Mouse (Mus musculus): Measurements from ENCODE around the gene Plac1.
"Not testable (repeated sequence)": the region's sequence is repeated elsewhere in the genome, so short reads cannot be mapped to it uniquely, and the experiment has no call there.

The Plac1 gene

DNA sequence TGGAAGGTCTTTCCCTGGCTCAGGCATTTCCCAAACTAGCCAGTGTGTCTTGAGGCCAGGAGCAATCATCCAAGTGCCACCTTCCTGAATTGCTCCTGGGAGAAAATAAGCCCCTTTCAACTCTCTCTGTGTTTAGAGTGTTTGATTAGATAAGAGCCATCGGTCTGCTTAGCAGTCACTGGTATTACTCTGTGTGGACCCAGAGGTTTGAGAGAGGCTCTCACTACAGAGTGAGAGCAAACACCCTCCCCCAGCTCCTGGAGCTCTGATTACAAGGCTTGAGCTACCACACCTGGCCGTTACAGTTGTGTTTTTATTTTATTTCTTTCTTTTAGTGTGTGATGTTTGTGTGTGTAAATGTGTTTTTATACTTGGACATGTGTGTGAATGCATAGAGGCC, 193.0 kb downstream of the Plac1 start:
- in situ Hi-C loops (cut with MboI, MseI), result no loop called here

- in situ Hi-C loops (cut with MboI, MseI), result no loop called here
Measured at GRCm38 (mm10) chrX:53046033-53046432, 193.9 kb downstream of the Plac1 start.

GRCm38 (mm10) chrX:53045187-53045903, 194.6 kb downstream of the Plac1 start:
- in situ Hi-C loops (cut with MboI, MseI), result no loop called here

DNA sequence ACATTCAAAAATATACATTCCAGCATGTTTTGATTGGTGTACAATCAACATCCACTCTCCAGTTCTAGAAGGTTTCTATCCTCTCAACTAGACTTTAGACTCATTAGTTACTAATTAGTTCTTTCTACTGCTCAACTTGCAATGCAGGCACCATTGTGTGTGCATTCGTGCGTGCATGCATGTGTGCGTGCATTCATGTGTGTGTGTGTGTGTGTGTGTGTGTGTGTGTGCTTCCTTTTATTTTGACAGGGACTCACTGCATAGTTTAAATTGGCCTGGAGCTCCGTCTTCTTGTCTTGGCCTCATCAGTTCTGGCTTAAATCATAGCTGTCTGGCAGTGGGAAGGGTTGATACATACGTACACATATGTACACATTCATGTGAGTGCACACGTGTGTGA, 198.9 kb downstream of the Plac1 start:
- in situ Hi-C loops (cut with MboI, MseI), result no loop called here

GRCm38 (mm10) chrX:53040138-53040537, 199.8 kb downstream of the Plac1 start:
- in situ Hi-C loops (cut with MboI, MseI), result no loop called here

GRCm38 (mm10) chrX:53039651-53040050, 200.3 kb downstream of the Plac1 start:
- in situ Hi-C loops (cut with MboI, MseI), result no loop called here

DNA sequence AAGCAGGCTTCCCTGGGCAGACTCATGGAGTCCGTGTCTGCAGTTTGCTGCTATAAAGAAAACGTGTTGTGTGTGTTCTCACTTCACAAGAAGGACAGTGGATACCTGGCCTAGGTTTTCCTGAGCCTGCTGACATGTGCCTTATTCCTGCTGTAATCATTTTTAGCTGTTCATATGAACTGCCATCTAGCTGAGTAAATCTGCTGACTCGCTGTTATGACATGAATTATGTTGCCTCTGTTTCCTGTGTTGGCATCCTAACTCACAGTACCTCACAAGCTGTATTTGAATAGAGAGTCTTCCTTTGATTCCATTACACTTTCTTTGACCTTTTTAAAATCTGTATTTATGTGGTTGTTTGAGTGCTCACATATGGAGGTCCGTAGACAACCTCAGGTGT, 201.7 kb downstream of the Plac1 start:
- in situ Hi-C loops (cut with MboI, MseI), result no loop called here

DNA sequence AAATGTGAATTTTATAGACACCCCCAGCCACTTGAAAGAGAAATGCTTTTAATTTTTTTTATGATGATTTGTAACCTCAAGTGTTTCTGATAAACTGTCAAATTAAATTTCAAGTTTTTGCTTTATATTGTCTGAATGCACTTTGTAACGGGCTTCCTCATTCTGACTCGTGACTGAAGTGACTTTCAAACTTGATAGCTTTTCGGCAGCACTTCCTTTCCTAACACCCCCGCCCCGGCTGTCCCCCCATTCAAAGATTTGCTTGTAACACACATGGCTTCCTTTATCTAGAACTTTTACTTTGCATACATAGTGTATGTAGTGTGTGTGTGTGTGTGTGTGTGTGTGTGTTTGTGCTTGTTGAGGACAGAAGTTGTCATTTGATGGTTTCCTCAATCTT, 210.4 kb downstream of the Plac1 start:
- in situ Hi-C loops (cut with MboI, MseI), result no loop called here

- in situ Hi-C loops (cut with MboI, MseI), result no loop called here
Measured at GRCm38 (mm10) chrX:53025471-53026223, 214.3 kb downstream of the Plac1 start.

- in situ Hi-C loops (cut with MboI, MseI), result not testable (repeated sequence)
Measured at GRCm38 (mm10) chrX:53024268-53024667, 215.6 kb downstream of the Plac1 start.

DNA sequence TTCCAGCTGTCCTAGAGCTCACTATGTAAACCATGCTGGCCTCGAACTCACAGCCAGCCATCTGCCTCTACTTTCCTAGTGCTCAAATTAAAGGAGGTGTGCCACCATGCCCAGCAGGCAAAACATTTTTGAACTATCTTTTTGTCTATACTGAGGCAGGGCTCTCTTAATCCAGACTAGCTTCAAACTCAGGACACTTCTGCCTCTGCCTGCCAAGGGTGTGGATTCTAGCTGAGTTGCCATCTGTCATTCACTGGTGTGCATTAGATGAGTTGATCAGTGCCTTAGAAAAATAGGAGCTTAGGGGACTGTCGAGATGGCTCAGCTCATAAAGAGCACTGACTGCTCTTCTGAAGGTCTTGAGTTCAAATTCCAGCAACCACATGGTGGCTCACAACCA, 216.9 kb downstream of the Plac1 start:
- in situ Hi-C loops (cut with MboI, MseI), result no loop called here

Data from T-helper 1 cell (primary cell).